Mouse (Mus musculus): ENCODE data around the gene Bnc2. TPM values are rescaled to one million over a fixed set of nuclear protein-coding genes. Genes with fewer than 3 reads are reported as not detected.

Gene Bnc2
- 28.8 and 33.8 TPM in 2 replicates for polyA plus RNA-seq (2015; fragmentation: Nextera tagmentation; extraction: Ambion mirVana)

GRCm38 (mm10) chr4:84675171-84675973 lies at the start of gene Bnc2:
Bnc2 (minus strand) TSS chr4:84675275.
- Histone ChIP-seq H3K4me1 (peaks cover 20% of the 10 kb centered on the region), H3K9me3 (no peaks in the 10 kb centered on the region), H3K36me3 (no peaks in the 10 kb centered on the region), H3K9ac (peak within 1 kb of the TSS; percentile 93), H3K27ac (peak within 1 kb of the TSS; percentile 95), H3K4me2 (peak within 1 kb of the TSS; percentile 86), H3K4me3 (peak within 1 kb of the TSS; percentile 76), H3K27me3 (0 out of 2 replicates have a peak, but pooled peaks cover 3% of the 10 kb centered on the region)
- peak; percentile 76 for ATAC-seq (ENCODE audit: insufficient number of reproducible peaks, insufficient read depth, low FRiP score, low TSS enrichment, low read depth)
- under 1% methylated on average over 80 of the region's 80 CpGs for WGBS

GRCm38 (mm10) chr4:84707961-84708360 lies 32.9 kb upstream of the Bnc2 start:
- no peak overlapping the region for H3K27ac ChIP-seq
- H3K9ac ChIP-seq = no peak overlapping the region
- H3K36me3 ChIP-seq = no peaks in the 10 kb centered on the region
- no peak overlapping the region for H3K4me3 ChIP-seq
- WGBS = 69% methylated on average over 5 of the region's 5 CpGs
- no peak for ATAC-seq (ENCODE audit: insufficient number of reproducible peaks, insufficient read depth, low FRiP score, low TSS enrichment, low read depth)
- no peaks in the 10 kb centered on the region; the same call in 1 of the 2 replicates for H3K27me3 ChIP-seq
- no peaks in the 10 kb centered on the region for H3K9me3 ChIP-seq
- H3K4me1 ChIP-seq = peaks cover 7% of the 10 kb centered on the region; the same call in 1 of the 2 replicates
- H3K4me2 ChIP-seq = no peak overlapping the region

DNA sequence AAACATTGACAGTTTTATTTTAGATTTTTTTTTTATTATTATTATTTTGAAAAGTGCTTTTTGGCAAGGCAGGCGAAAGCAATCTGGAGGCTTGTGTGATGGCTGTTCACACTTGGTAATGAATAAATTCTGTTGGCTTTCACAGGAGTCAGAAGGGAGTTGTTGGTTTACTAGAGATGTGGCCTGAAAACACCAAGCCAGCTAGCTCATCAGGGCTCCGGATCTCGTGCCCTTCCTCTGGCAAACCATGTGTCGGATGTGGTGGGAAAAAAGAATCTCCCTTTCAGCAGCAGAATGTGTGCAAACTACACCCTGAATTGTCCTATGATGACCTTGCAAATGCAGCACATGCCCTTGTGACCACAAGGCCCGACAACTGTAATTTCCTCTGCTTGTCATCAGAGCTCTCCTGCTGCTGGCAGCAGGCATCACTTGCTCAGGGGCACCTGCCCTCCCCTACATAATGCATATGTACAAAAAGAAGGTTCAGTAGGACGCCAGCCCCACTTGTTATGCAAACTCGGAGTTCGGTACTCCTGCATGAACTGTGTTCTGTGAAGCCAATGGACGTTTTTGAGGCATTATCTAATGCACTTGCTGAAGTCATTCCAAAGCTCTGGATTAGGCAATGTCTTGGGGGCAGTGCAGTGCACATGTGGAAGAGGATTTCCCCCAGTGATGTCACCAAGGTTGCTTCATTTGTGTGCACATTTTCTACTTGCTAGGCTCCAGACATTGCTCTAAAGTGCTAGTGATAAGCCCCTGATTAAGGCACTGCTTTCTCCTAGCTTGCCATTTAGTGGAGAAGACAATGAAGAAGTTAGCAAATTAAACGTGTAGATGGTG lies 10.7 kb upstream of the Bnc2 start:
- no peak for ATAC-seq (ENCODE audit: insufficient number of reproducible peaks, insufficient read depth, low FRiP score, low TSS enrichment, low read depth)
- Histone ChIP-seq H3K36me3 (no peaks in the 10 kb centered on the region), H3K9me3 (no peaks in the 10 kb centered on the region), H3K27me3 (no peaks in the 10 kb centered on the region), H3K4me1 (peaks cover 5% of the 10 kb centered on the region; the same call in 1 of the 2 replicates), H3K9ac (no peak overlapping the region), H3K4me3 (no peak overlapping the region), H3K27ac (no peak overlapping the region), H3K4me2 (no peak overlapping the region)
- WGBS = 55% methylated on average over 10 of the region's 10 CpGs

DNA sequence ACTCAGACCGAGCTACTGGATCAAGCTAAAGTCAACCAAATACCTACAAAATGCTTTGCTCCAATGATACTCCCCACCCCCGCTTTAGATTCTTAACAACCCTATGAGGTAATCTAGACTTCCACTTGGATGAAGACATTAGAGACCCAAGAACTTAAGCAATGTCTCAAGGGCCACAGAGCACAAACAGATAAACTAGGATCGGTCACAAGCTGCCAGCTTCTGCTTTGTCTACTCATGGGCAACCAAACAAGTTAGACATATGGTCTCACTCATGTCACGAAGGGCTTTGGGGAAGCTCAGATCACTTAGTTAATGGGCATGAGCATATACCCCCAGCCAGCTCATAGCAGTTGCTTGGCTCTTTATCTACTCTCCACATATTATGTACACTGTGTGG lies 9.9 kb upstream of the Bnc2 start:
- H3K4me3 ChIP-seq = no peak overlapping the region
- no peaks in the 10 kb centered on the region for H3K36me3 ChIP-seq
- H3K27ac ChIP-seq = no peak overlapping the region
- H3K9me3 ChIP-seq = no peaks in the 10 kb centered on the region
- no peak for ATAC-seq (ENCODE audit: insufficient number of reproducible peaks, insufficient read depth, low FRiP score, low TSS enrichment, low read depth)
- 72% methylated on average over 4 of the region's 4 CpGs for WGBS
- H3K4me1 ChIP-seq = peaks cover 5% of the 10 kb centered on the region; the same call in 1 of the 2 replicates
- no peak overlapping the region for H3K4me2 ChIP-seq
- no peak overlapping the region for H3K9ac ChIP-seq
- no peaks in the 10 kb centered on the region for H3K27me3 ChIP-seq

- peak overlapping the region; percentile 93 for H3K9ac ChIP-seq
- peak overlapping the region; percentile 86 for H3K4me2 ChIP-seq
- H3K27ac ChIP-seq = peak overlapping the region; percentile 95
- under 1% methylated on average over 19 of the region's 19 CpGs for WGBS
- no peaks in the 10 kb centered on the region for H3K9me3 ChIP-seq
- H3K4me3 ChIP-seq = peak overlapping the region; percentile 76
- H3K4me1 ChIP-seq = peaks cover 16% of the 10 kb centered on the region
- no peaks in the 10 kb centered on the region for H3K36me3 ChIP-seq
- 0 out of 2 replicates have a peak, but pooled peaks have one; percentile 20 for ATAC-seq (ENCODE audit: insufficient number of reproducible peaks, insufficient read depth, low FRiP score, low TSS enrichment, low read depth)
- 0 out of 2 replicates have a peak, but pooled peaks cover 3% of the 10 kb centered on the region for H3K27me3 ChIP-seq
Measured at GRCm38 (mm10) chr4:84675974-84676315, 870 bp upstream of the Bnc2 start.

DNA sequence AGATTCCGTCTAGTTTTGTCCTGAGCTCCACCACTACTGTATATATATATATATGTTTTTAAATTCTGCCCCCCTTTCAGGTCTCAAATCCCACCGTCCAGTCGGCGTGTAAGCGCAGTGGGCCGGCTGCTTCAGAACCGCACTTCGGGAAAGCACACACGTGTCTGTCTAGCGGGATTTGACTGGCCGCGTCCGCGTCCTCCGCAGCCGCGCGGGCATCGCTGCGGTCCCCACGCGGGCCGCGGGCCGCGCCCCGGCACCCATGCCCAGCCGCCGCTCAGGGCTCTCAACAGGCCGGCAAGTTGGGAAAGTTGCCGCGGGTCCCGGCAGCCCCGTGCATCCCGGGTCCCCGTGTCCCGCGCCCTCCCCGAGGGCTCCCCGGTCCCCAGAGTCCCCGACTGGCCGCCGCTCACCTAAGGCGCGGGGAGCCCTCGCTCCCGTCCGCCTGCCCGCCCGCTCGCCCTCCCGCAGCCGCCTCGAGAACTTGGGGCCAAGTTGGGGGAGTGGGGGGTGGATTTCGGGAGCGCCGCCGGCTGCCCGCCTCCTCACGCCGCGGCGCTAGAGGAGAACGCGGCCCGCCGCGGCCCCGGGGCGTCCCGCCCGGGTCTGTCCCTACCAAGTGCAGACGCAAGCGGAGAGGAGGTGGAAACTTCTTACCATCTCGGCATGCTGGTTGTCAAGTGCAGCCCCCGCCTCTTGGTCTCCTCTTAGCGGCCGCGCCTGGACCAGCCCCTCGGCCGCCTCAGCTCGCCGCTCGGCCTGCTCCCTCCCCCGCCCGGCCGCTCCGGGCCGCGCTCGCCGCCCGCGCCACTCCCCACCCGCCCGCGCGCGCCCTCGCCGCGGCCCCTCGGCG lies 531 bp downstream of the Bnc2 start:
- peak overlapping the region; percentile 86 for H3K4me2 ChIP-seq
- ATAC-seq (ENCODE audit: insufficient number of reproducible peaks, insufficient read depth, low FRiP score, low TSS enrichment, low read depth) = peak; percentile 52
- no peaks in the 10 kb centered on the region for H3K9me3 ChIP-seq
- H3K36me3 ChIP-seq = no peaks in the 10 kb centered on the region
- peak overlapping the region; percentile 76 for H3K4me3 ChIP-seq
- H3K27me3 ChIP-seq = 0 out of 2 replicates have a peak, but pooled peaks cover 3% of the 10 kb centered on the region
- peaks cover 24% of the 10 kb centered on the region for H3K4me1 ChIP-seq
- peak overlapping the region; percentile 93 for H3K9ac ChIP-seq
- peak overlapping the region; percentile 95 for H3K27ac ChIP-seq
- WGBS = under 1% methylated on average over 98 of the region's 104 CpGs

- Histone ChIP-seq H3K4me2 (peak overlapping the region; percentile 86), H3K36me3 (no peaks in the 10 kb centered on the region), H3K27me3 (0 out of 2 replicates have a peak, but pooled peaks cover 3% of the 10 kb centered on the region), H3K27ac (peak overlapping the region; percentile 95), H3K4me1 (peaks cover 31% of the 10 kb centered on the region), H3K4me3 (peak overlapping the region; percentile 76), H3K9me3 (no peaks in the 10 kb centered on the region), H3K9ac (peak overlapping the region; percentile 93)
- no peak for ATAC-seq (ENCODE audit: insufficient number of reproducible peaks, insufficient read depth, low FRiP score, low TSS enrichment, low read depth)
- 8% methylated on average over 10 of the region's 10 CpGs for WGBS
Measured at GRCm38 (mm10) chr4:84673681-84674307, 1.3 kb downstream of the Bnc2 start.

DNA sequence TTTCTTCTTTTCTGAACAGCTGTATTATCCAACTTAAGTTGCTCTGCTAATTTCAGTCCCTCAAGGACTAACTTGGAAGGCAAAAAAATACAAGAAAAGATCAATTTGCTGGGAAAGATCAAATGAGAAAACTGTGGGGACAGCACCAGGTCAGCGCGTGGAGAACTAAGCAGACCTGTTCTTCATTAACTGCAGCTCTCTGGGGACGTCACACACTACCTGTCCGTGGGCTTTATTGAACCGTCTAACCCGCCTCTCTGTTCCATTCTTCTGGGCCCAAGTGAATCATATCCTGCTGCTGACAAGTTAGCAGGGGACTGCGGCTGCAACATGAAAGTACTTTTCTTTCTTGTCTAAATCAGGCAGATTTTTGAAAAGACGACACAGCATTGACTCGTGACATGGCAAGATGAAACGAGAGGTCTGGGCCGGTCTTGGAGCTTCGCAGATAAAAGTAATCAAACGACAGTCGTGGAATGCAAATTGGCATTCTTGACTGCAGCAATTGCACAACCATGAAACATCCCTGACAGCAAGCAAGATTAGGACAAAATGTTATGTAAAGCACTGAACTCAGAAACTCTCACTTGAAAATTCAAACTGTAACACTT lies 2.8 kb downstream of the Bnc2 start:
- no peak for ATAC-seq (ENCODE audit: insufficient number of reproducible peaks, insufficient read depth, low FRiP score, low TSS enrichment, low read depth)
- no peaks in the 10 kb centered on the region for H3K36me3 ChIP-seq
- H3K4me1 ChIP-seq = peaks cover 37% of the 10 kb centered on the region
- peak overlapping the region; percentile 93 for H3K9ac ChIP-seq
- H3K27ac ChIP-seq = peak overlapping the region; percentile 30; the same call in 1 of the 2 replicates
- H3K27me3 ChIP-seq = 0 out of 2 replicates have a peak, but pooled peaks cover 3% of the 10 kb centered on the region
- H3K4me3 ChIP-seq = peak overlapping the region; percentile 76
- H3K4me2 ChIP-seq = peak overlapping the region; percentile 86
- 4% methylated on average over 14 of the region's 14 CpGs for WGBS
- no peaks in the 10 kb centered on the region for H3K9me3 ChIP-seq

GRCm38 (mm10) chr4:84670996-84671395 lies 4.1 kb downstream of the Bnc2 start:
- H3K36me3 ChIP-seq = no peaks in the 10 kb centered on the region
- H3K4me2 ChIP-seq = peak overlapping the region; percentile 86
- no peak overlapping the region for H3K27ac ChIP-seq
- H3K9me3 ChIP-seq = no peaks in the 10 kb centered on the region
- H3K4me1 ChIP-seq = peaks cover 32% of the 10 kb centered on the region
- WGBS = 9% methylated on average over 1 of the region's 1 CpGs
- ATAC-seq (ENCODE audit: insufficient number of reproducible peaks, insufficient read depth, low FRiP score, low TSS enrichment, low read depth) = no peak
- 0 out of 2 replicates have a peak, but pooled peaks cover 3% of the 10 kb centered on the region for H3K27me3 ChIP-seq
- H3K4me3 ChIP-seq = peak overlapping the region; percentile 3; the same call in 1 of the 2 replicates
- H3K9ac ChIP-seq = peak overlapping the region; percentile 44; the same call in 1 of the 2 replicates

- Histone ChIP-seq H3K27ac (no peak overlapping the region), H3K27me3 (no peaks in the 10 kb centered on the region), H3K4me1 (peaks cover 32% of the 10 kb centered on the region), H3K9ac (0 out of 2 replicates have a peak overlapping the region, but pooled peaks have one; percentile 46), H3K36me3 (no peaks in the 10 kb centered on the region), H3K9me3 (no peaks in the 10 kb centered on the region), H3K4me2 (peak overlapping the region; percentile 40), H3K4me3 (no peak overlapping the region)
- ATAC-seq (ENCODE audit: insufficient number of reproducible peaks, insufficient read depth, low FRiP score, low TSS enrichment, low read depth) = no peak
- WGBS = 42% methylated on average over 5 of the region's 5 CpGs
Measured at GRCm38 (mm10) chr4:84669650-84670049, 5.4 kb downstream of the Bnc2 start.
